Mouse (Mus musculus) G1E (cell line): ENCODE results near the gene Pisd.

Source experiments
- CTCF ChIP-seq: IDR thresholded peaks from 2 replicates; pipeline ENCODE4 v1.5.1; 2012; ENCODE audit warnings: low read depth, low read length, inconsistent platforms, mixed read lengths
- GATA1 ChIP-seq: IDR thresholded peaks from 2 replicates; pipeline ENCODE4 v1.6.1; 2012; ENCODE audit warnings: borderline replicate concordance, low read length, inconsistent platforms, mixed read lengths
- GATA2 ChIP-seq: IDR thresholded peaks from 2 replicates; pipeline ENCODE4 v1.6.1; 2012; ENCODE audit warnings: low read depth, low read length, inconsistent platforms, borderline replicate concordance
- POLR2AphosphoS5 ChIP-seq: IDR thresholded peaks from 2 replicates; pipeline ENCODE4 v1.6.1; 2012; ENCODE audit warnings: low read depth, low read length, inconsistent platforms; ENCODE audit not compliant: insufficient replicate concordance
- TAL1 ChIP-seq: conservative IDR thresholded peaks from 2 replicates; pipeline ENCODE4 v1.6.1; 2012; ENCODE audit warnings: low read depth, low read length, inconsistent platforms, mixed read lengths

- no peak for TF ChIP-seq CTCF
- no peak for TF ChIP-seq GATA1
- TF ChIP-seq TAL1: no peak
- TF ChIP-seq POLR2AphosphoS5: no peak
- TF ChIP-seq GATA2: no peak
Measured at GRCm38 (mm10) chr5:32718916-32719315, 66.5 kb downstream of the Pisd start.
